Mouse (Mus musculus): Measurements from ENCODE around the gene Snrnp25. TPM values are rescaled to one million over a fixed set of nuclear protein-coding genes. Genes with fewer than 3 reads are reported as not detected.

Gene Snrnp25
- polyA plus RNA-seq, 1 experiment: not detected

DNA sequence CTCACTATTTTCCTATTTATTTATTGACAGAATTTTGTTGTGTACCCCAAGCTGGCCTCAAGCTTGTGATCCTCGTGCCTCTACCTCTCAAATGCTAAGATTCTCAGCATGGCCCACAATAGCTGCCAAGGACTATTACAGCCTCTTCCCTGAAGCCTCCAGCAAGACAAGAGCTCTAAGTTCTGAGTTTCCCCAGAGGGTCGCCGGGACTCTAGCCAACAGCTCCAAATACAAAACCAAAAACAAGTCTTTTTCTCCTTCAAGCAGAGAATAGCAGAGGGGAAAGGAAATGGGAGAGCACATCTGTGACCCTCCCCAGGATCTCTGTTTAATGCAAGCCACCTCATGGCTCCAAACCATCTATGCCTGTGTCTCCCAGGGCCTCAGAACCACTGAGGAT lies 38.8 kb downstream of the Snrnp25 start:
- TF ChIP-seq CTCF (IDR thresholded peaks at IDR 0.05; ENCODE audit: insufficient read depth, low read depth, low read length): no peak
- Histone ChIP-seq H3K4me1 (ENCODE audit: control insufficient read depth, insufficient read depth, low read length) (peaks cover 10% of the 10 kb centered on the region), H3K27ac (ENCODE audit: insufficient read depth, low read depth, low read length) (0 out of 2 replicates have a peak overlapping the region, but pooled peaks have one; percentile 12), H3K4me3 (ENCODE audit: insufficient read depth, low read depth, low read length) (no peak overlapping the region)
- 32% methylated on average over 3 of the region's 3 CpGs for WGBS

DNA sequence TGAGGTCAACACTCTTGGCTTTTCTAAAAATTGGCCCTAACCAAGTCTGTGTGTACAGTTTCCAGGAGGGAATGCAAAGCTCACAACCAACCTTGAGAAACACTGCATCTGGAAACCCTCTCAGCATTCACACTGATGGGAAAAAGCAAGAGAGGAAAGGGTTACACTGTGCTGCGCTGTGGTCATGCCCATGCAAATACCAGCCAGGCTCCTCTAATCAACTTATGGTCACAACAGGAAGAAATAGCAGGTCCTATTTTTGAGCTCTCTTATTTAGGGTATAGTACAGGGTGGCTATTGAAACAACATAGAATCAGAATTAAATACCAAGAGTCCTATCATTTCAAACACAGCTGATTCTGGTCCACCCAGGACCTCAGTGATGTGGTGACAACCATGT lies 39.4 kb downstream of the Snrnp25 start:
- Histone ChIP-seq H3K4me1 (ENCODE audit: control insufficient read depth, insufficient read depth, low read length) (peaks cover 10% of the 10 kb centered on the region), H3K27ac (ENCODE audit: insufficient read depth, low read depth, low read length) (no peak overlapping the region), H3K4me3 (ENCODE audit: insufficient read depth, low read depth, low read length) (no peak overlapping the region)
- WGBS: 73% methylated on average over 1 of the region's 1 CpGs
- TF ChIP-seq POLR2A (IDR thresholded peaks at IDR 0.05; ENCODE audit: insufficient read depth, low read depth, low read length) (no peak), CTCF (IDR thresholded peaks at IDR 0.05; ENCODE audit: insufficient read depth, low read depth, low read length) (no peak)

DNA sequence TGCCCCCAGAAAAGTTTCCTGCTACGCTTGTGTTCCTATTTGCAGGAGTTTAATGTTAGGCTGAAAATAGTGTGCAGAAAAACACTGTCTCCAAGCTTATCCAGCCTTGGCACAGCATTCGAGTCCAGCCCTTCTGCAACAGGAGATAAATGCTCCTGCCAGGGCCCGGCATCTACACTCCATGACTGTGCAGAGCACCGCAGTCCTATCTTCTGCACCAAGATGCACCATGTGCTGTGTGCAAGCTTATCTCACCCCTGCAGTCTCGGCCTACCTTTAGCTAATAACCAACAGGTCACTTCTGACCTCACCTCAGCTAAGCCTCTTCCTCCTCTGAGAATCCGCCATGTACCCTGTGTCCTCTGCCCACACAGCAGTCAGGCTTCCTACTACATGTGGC lies 40.4 kb downstream of the Snrnp25 start:
- Histone ChIP-seq H3K27ac (ENCODE audit: insufficient read depth, low read depth, low read length) (no peak overlapping the region), H3K4me3 (ENCODE audit: insufficient read depth, low read depth, low read length) (no peak overlapping the region), H3K4me1 (ENCODE audit: control insufficient read depth, insufficient read depth, low read length) (peaks cover 10% of the 10 kb centered on the region)
- WGBS: 87% methylated on average over 6 of the region's 6 CpGs
- TF ChIP-seq CTCF (IDR thresholded peaks at IDR 0.05; ENCODE audit: insufficient read depth, low read depth, low read length) (no peak), POLR2A (IDR thresholded peaks at IDR 0.05; ENCODE audit: insufficient read depth, low read depth, low read length) (no peak)

DNA sequence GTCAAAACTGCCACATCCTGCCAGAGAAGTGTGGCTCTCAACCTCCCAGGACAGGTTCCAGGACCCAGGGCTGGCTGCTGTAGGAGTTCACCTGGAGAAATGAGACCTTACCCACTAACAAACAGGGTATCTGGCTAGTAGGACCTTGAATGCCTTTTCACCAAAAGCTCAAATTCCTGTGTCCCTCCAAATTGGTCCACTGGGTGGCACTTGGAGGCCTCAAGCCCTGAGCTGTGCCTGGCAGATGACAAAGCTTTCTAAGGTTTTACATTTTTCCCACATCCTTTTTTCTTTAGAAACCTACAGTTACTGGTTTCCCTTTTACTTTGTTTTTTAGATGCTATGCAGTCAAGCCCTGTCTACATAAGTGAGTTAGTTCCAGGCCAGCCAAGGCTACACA lies 41.9 kb downstream of the Snrnp25 start:
- peaks cover 10% of the 10 kb centered on the region for H3K4me1 ChIP-seq (ENCODE audit: control insufficient read depth, insufficient read depth, low read length)
- TF ChIP-seq CTCF (IDR thresholded peaks at IDR 0.05; ENCODE audit: insufficient read depth, low read depth, low read length): no peak
- TF ChIP-seq POLR2A (IDR thresholded peaks at IDR 0.05; ENCODE audit: insufficient read depth, low read depth, low read length): no peak
- no peak overlapping the region for H3K4me3 ChIP-seq (ENCODE audit: insufficient read depth, low read depth, low read length)

GRCm38 (mm10) chr11:32248350-32248749 lies 43.1 kb downstream of the Snrnp25 start:
- TF ChIP-seq POLR2A (IDR thresholded peaks at IDR 0.05; ENCODE audit: insufficient read depth, low read depth, low read length) (no peak), CTCF (IDR thresholded peaks at IDR 0.05; ENCODE audit: insufficient read depth, low read depth, low read length) (no peak)
- Histone ChIP-seq H3K4me3 (ENCODE audit: insufficient read depth, low read depth, low read length) (no peak overlapping the region), H3K27ac (ENCODE audit: insufficient read depth, low read depth, low read length) (no peak overlapping the region), H3K4me1 (ENCODE audit: control insufficient read depth, insufficient read depth, low read length) (peaks cover 7% of the 10 kb centered on the region)
- WGBS: 84% methylated on average over 3 of the region's 3 CpGs

More for the DNA sequence above, 41.9 kb downstream of the Snrnp25 start:
- no peak overlapping the region for H3K27ac ChIP-seq (ENCODE audit: insufficient read depth, low read depth, low read length)

- no peak overlapping the region for H3K4me3 ChIP-seq (ENCODE audit: insufficient read depth, low read depth, low read length)
- TF ChIP-seq CTCF (IDR thresholded peaks at IDR 0.05; ENCODE audit: insufficient read depth, low read depth, low read length) (no peak), POLR2A (IDR thresholded peaks at IDR 0.05; ENCODE audit: insufficient read depth, low read depth, low read length) (no peak)
- H3K4me1 ChIP-seq (ENCODE audit: control insufficient read depth, insufficient read depth, low read length): no peaks in the 10 kb centered on the region; the same call in 1 of the 2 replicates
- 68% methylated on average over 8 of the region's 8 CpGs for WGBS
- H3K27ac ChIP-seq (ENCODE audit: insufficient read depth, low read depth, low read length): no peak overlapping the region
Observed at GRCm38 (mm10) chr11:32250880-32251763, 45.9 kb downstream of the Snrnp25 start.

- 97% methylated on average over 1 of the region's 1 CpGs for WGBS
- TF ChIP-seq POLR2A (IDR thresholded peaks at IDR 0.05; ENCODE audit: insufficient read depth, low read depth, low read length) (no peak), CTCF (IDR thresholded peaks at IDR 0.05; ENCODE audit: insufficient read depth, low read depth, low read length) (no peak)
Observed at GRCm38 (mm10) chr11:32253121-32253520, 47.9 kb downstream of the Snrnp25 start.

GRCm38 (mm10) chr11:32256146-32256545 lies 50.9 kb downstream of the Snrnp25 start:
- no peaks in the 10 kb centered on the region; the same call in 1 of the 2 replicates for H3K4me1 ChIP-seq (ENCODE audit: control insufficient read depth, insufficient read depth, low read length)
- TF ChIP-seq POLR2A (IDR thresholded peaks at IDR 0.05; ENCODE audit: insufficient read depth, low read depth, low read length) (no peak), CTCF (IDR thresholded peaks at IDR 0.05; ENCODE audit: insufficient read depth, low read depth, low read length) (no peak)
- no peak overlapping the region for H3K4me3 ChIP-seq (ENCODE audit: insufficient read depth, low read depth, low read length)
- H3K27ac ChIP-seq (ENCODE audit: insufficient read depth, low read depth, low read length): no peak overlapping the region
- WGBS: 97% methylated on average over 1 of the region's 1 CpGs

More at GRCm38 (mm10) chr11:32253121-32253520, 47.9 kb downstream of the Snrnp25 start:
- no peak overlapping the region for H3K27ac ChIP-seq (ENCODE audit: insufficient read depth, low read depth, low read length)
- no peak overlapping the region for H3K4me3 ChIP-seq (ENCODE audit: insufficient read depth, low read depth, low read length)
- H3K4me1 ChIP-seq (ENCODE audit: control insufficient read depth, insufficient read depth, low read length): no peaks in the 10 kb centered on the region; the same call in 1 of the 2 replicates

DNA sequence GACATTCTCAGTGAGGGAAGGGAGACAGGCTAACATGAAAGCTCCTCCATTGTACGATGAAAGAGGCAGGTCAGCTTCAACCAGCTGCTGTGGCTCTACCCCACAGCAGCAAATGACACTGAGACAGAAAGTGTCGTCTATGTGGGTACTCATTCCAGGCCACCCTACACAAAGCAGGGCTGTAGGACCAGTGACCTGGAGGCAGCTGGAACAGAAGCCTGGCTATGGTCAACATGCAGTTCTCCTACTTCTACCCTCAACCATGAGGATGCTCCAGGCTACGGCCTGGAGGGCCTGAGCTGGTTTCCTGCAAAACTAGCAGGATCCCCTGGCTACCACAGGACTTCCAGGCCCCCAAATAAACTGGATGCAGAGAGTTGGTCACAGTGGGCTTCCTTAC lies 51.4 kb downstream of the Snrnp25 start:
- no peak overlapping the region for H3K4me3 ChIP-seq (ENCODE audit: insufficient read depth, low read depth, low read length)
- H3K27ac ChIP-seq (ENCODE audit: insufficient read depth, low read depth, low read length): no peak overlapping the region
- WGBS: 96% methylated on average over 3 of the region's 3 CpGs
- TF ChIP-seq POLR2A (IDR thresholded peaks at IDR 0.05; ENCODE audit: insufficient read depth, low read depth, low read length) (no peak), CTCF (IDR thresholded peaks at IDR 0.05; ENCODE audit: insufficient read depth, low read depth, low read length) (no peak)
- H3K4me1 ChIP-seq (ENCODE audit: control insufficient read depth, insufficient read depth, low read length): no peaks in the 10 kb centered on the region

Other genes with a start within 250 kb of the Snrnp25 start
- gene 4930524B15Rik, start 239.8 kb upstream of the Snrnp25 start, polyA plus RNA-seq (2012; ENCODE audit: insufficient read depth, insufficient read length, low replicate concordance, missing spikeins): not detected in 2 replicates
- 206 and 450 TPM in 2 replicates for gene Nsg2, start 205.0 kb upstream of the Snrnp25 start, polyA plus RNA-seq (2012; ENCODE audit: insufficient read depth, insufficient read length, low replicate concordance, missing spikeins)
- gene Il9r, start 5.1 kb upstream of the Snrnp25 start, polyA plus RNA-seq (2012; ENCODE audit: insufficient read depth, insufficient read length, low replicate concordance, missing spikeins): not detected in 2 replicates
- gene Rhbdf1, start 16.9 kb downstream of the Snrnp25 start, polyA plus RNA-seq (2012; ENCODE audit: insufficient read depth, insufficient read length, low replicate concordance, missing spikeins): not detected in 2 replicates
- gene Mpg, start 21.1 kb downstream of the Snrnp25 start, polyA plus RNA-seq (2012; ENCODE audit: insufficient read depth, insufficient read length, low replicate concordance, missing spikeins): not detected in 2 replicates
- not detected in 2 replicates for gene Nprl3, start 62.3 kb downstream of the Snrnp25 start, polyA plus RNA-seq (2012; ENCODE audit: insufficient read depth, insufficient read length, low replicate concordance, missing spikeins)
- not detected in 2 replicates for gene Hba-x, start 71.0 kb downstream of the Snrnp25 start, polyA plus RNA-seq (2012; ENCODE audit: insufficient read depth, insufficient read length, low replicate concordance, missing spikeins)
- gene Hba-a1, start 78.1 kb downstream of the Snrnp25 start, polyA plus RNA-seq (2012; ENCODE audit: insufficient read depth, insufficient read length, low replicate concordance, missing spikeins): not detected in 2 replicates
- not detected in 2 replicates for gene Hbq1b, start 81.5 kb downstream of the Snrnp25 start, polyA plus RNA-seq (2012; ENCODE audit: insufficient read depth, insufficient read length, low replicate concordance, missing spikeins)
- gene Hba-a2, start 91.1 kb downstream of the Snrnp25 start, polyA plus RNA-seq (2012; ENCODE audit: insufficient read depth, insufficient read length, low replicate concordance, missing spikeins): not detected in 2 replicates
- gene Hbq1a, start 94.7 kb downstream of the Snrnp25 start, polyA plus RNA-seq (2012; ENCODE audit: insufficient read depth, insufficient read length, low replicate concordance, missing spikeins): not detected in 2 replicates
- gene Sh3pxd2b, start 142.4 kb downstream of the Snrnp25 start, polyA plus RNA-seq (2012; ENCODE audit: insufficient read depth, insufficient read length, low replicate concordance, missing spikeins): not detected in 2 replicates
- not detected in 2 replicates for gene Ubtd2, start 250.0 kb downstream of the Snrnp25 start, polyA plus RNA-seq (2012; ENCODE audit: insufficient read depth, insufficient read length, low replicate concordance, missing spikeins)